Mouse (Mus musculus): Measurements from ENCODE around the gene Ccnq. TPM values are rescaled to one million over a fixed set of nuclear protein-coding genes. Genes with fewer than 3 reads are reported as not detected.

Gene Ccnq
- polyA plus RNA-seq, 1 experiment from 2014 or later = 43.4 TPM

DNA sequence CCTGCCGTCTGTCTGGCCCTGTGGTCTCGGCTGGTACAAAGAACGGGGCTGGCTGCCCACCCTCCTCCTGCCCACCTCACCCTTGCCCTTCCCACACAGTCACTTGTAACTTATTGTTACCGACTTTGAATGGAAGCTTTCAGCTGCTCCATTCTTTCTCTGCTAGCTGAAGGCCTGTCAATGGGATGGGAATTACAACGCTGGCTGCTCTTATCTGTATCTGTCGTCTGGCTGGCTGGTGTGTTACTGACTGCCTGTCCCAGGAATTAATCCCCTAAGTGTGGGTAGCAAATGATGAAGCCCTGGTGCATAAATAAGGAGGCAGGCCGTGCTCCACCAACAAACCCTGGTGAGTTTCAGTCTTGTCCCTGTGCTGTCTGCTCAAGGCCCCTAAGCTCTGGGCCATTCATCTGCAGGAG lies 34.5 kb upstream of the Ccnq start:
- Histone ChIP-seq H3K36me3 (ENCODE audit: control insufficient read depth, insufficient read depth, low read length) (no peaks in the 10 kb centered on the region), H3K4me3 (ENCODE audit: low read depth, low read length) (no peak overlapping the region), H3K27ac (ENCODE audit: low read depth, low read length) (peak overlapping the region; percentile 77), H3K27me3 (ENCODE audit: control insufficient read depth, insufficient read depth, low read length) (no peaks in the 10 kb centered on the region), H3K9me3 (ENCODE audit: control insufficient read depth, low read length) (no peaks in the 10 kb centered on the region), H3K9ac (ENCODE audit: low read length) (no peak overlapping the region), H3K4me1 (replicated peaks; ENCODE audit: control insufficient read depth, insufficient read depth, low read length) (peaks cover 13% of the 10 kb centered on the region), H3K4me2 (ENCODE audit: low read depth, low read length, severe bottlenecking) (peak overlapping the region; percentile 24; the same call in 1 of the 2 replicates)
- 10% methylated on average over 7 of the region's 7 CpGs for WGBS
- ATAC-seq (replicated peaks; ENCODE audit: low FRiP score) (peak; percentile 84), DNase-seq (ENCODE audit: low spot score) (peak; percentile 64)

DNA sequence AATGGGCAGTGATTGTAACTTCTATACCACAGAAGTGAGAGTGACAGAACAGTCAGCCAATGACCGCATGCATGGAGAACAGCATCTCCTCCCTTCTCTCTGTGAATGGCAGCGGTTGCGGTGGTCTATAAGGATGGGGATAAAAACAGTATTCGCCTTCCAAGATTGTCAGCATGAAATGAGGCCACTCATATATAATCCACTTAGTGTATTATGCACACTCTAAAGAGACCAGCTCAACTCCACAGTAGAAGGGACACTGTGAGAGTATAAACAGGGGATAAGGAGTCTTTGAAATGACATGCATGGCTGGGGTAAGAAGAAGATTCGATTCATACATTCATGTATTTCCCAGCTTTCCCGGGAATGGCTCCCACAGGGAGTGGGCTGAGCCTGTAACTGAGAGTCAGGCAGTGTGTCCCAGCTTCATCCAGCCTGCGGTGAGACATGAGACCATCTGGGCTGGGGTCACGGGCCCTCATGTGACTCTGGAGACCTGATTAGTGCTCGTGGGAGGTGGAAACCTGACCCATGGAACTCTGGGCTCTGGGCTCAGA lies 31.3 kb upstream of the Ccnq start:
- no peak overlapping the region for H3K9ac ChIP-seq (ENCODE audit: low read length)
- H3K36me3 ChIP-seq (ENCODE audit: control insufficient read depth, insufficient read depth, low read length) = no peaks in the 10 kb centered on the region
- H3K4me2 ChIP-seq (ENCODE audit: low read depth, low read length, severe bottlenecking) = no peak overlapping the region
- peaks cover 13% of the 10 kb centered on the region for H3K4me1 ChIP-seq (replicated peaks; ENCODE audit: control insufficient read depth, insufficient read depth, low read length)
- H3K27me3 ChIP-seq (ENCODE audit: control insufficient read depth, insufficient read depth, low read length) = no peaks in the 10 kb centered on the region
- WGBS = 72% methylated on average over 9 of the region's 9 CpGs
- no peak overlapping the region for H3K4me3 ChIP-seq (ENCODE audit: low read depth, low read length)
- DNase-seq (ENCODE audit: low spot score) = no peak
- ATAC-seq (replicated peaks; ENCODE audit: low FRiP score) = no peak
- no peak overlapping the region for H3K27ac ChIP-seq (ENCODE audit: low read depth, low read length)
- H3K9me3 ChIP-seq (ENCODE audit: control insufficient read depth, low read length) = no peaks in the 10 kb centered on the region

DNA sequence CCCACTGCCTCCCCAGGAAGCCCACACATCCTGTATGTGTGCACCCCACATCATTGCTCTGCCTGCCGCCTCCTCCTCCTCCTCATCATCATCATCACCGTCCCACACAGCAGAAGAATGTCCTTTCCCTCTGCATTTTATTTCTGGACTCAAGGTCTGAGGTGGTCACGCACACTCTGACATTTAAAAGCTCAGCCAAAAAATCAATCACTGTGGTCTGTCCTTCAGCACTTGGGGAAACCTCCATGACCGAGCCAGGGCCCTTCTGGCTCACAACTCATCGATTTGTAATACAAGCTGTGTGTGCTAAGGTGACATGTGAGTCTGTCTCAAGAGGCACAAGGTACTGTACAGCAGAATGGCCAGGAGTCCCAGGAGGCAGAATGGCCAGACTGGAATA lies 30.8 kb upstream of the Ccnq start:
- WGBS = 87% methylated on average over 5 of the region's 5 CpGs
- H3K4me2 ChIP-seq (ENCODE audit: low read depth, low read length, severe bottlenecking) = no peak overlapping the region
- H3K27ac ChIP-seq (ENCODE audit: low read depth, low read length) = no peak overlapping the region
- no peak overlapping the region for H3K9ac ChIP-seq (ENCODE audit: low read length)
- no peaks in the 10 kb centered on the region for H3K36me3 ChIP-seq (ENCODE audit: control insufficient read depth, insufficient read depth, low read length)
- no peaks in the 10 kb centered on the region for H3K27me3 ChIP-seq (ENCODE audit: control insufficient read depth, insufficient read depth, low read length)
- DNase-seq (ENCODE audit: low spot score) (no peak), ATAC-seq (replicated peaks; ENCODE audit: low FRiP score) (no peak)
- peaks cover 17% of the 10 kb centered on the region for H3K4me1 ChIP-seq (replicated peaks; ENCODE audit: control insufficient read depth, insufficient read depth, low read length)
- no peak overlapping the region for H3K4me3 ChIP-seq (ENCODE audit: low read depth, low read length)
- H3K9me3 ChIP-seq (ENCODE audit: control insufficient read depth, low read length) = no peaks in the 10 kb centered on the region

DNA sequence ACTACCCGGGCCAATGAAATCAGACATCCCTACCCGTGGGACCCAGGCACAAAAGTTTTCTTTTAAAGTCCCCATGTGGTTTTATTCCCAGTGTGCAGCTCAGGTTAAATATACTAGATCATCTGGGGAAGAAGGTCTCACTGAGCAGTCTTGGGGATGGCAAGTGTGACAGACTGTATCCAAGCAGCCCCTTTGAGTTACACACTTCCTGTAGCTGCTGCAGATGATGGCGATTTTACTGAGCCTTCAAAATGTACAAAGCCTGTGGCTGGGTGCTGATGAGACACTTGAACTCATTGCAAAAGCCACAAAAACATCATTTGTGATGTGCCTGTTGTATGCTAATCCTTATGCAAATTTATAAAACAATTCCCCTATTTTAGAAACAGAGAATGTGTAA lies 29.0 kb upstream of the Ccnq start:
- no peak for ATAC-seq (replicated peaks; ENCODE audit: low FRiP score)
- no peaks in the 10 kb centered on the region; the same call in 1 of the 2 replicates for H3K9me3 ChIP-seq (ENCODE audit: control insufficient read depth, low read length)
- WGBS = 75% methylated on average over 3 of the region's 3 CpGs

DNA sequence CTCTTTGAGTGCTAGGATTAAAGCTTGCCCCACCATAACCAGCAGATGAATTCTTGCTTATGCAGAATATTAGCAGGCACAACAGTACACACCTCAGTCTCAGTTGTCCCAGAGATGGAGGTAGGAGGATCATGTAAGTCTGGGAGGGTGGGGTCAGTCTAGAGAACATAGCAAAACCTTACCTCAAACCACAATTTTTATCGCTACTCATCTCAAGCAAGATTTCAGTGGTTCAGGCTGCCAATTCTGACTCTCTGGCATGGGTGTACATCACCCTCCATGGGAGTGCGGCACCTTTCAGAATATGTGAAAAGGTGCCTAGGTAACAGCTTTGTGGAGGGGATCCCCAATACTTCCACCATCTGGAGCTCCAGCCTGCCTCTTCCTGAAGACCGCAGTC lies 28.5 kb upstream of the Ccnq start:
- H3K4me2 ChIP-seq (ENCODE audit: low read depth, low read length, severe bottlenecking) = no peak overlapping the region
- WGBS = 94% methylated on average over 3 of the region's 3 CpGs

More for the DNA sequence above, 29.0 kb upstream of the Ccnq start:
- Histone ChIP-seq H3K9ac (ENCODE audit: low read length) (no peak overlapping the region), H3K4me1 (replicated peaks; ENCODE audit: control insufficient read depth, insufficient read depth, low read length) (peaks cover 9% of the 10 kb centered on the region), H3K27ac (ENCODE audit: low read depth, low read length) (no peak overlapping the region), H3K36me3 (ENCODE audit: control insufficient read depth, insufficient read depth, low read length) (no peaks in the 10 kb centered on the region), H3K4me3 (ENCODE audit: low read depth, low read length) (no peak overlapping the region), H3K27me3 (ENCODE audit: control insufficient read depth, insufficient read depth, low read length) (no peaks in the 10 kb centered on the region), H3K4me2 (ENCODE audit: low read depth, low read length, severe bottlenecking) (no peak overlapping the region)
- DNase-seq (ENCODE audit: low spot score) = no peak

DNA sequence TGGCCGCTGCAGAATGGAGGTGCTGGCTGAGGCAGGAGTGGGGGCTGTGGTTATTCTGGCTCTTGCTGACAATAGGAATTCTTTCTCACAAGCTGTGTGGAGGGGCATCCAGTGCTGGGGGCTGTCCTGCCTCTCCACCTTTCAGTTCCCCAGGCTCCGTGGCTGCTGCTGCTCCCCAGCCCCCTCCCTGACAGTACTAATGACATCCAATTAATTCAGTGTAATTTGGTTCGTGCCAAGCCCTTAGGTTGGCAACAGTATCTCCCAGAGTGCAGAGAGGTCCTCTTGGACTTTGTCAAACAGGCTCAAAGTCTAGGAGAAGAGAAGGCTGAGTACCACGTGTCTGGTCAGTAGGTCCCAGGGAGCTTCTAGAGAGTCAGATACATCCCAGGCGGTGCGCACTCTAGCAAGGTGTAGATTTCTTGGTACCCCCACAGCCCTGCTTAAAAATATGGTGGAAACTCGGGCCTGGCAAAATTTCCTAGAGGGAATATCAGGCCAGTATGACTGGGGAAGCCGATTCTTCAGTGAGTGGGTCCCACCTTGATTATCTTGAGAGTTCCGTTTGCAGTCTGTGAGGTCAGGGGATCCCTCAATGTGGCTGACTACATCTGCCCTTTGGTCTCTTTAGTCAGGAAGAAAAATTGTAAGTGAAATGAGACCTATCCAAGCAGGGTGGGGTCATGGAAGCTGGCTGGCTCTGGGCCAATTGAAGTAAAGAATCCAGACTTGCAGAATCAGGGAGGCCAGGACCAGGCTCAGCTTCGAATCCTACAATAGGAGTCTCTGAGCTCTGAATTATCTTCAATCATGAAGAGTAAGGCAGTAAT lies 26.5 kb upstream of the Ccnq start:
- no peaks in the 10 kb centered on the region; the same call in 1 of the 2 replicates for H3K9me3 ChIP-seq (ENCODE audit: control insufficient read depth, low read length)
- ATAC-seq (replicated peaks; ENCODE audit: low FRiP score) = no peak

More for the DNA sequence above, 28.5 kb upstream of the Ccnq start:
- Histone ChIP-seq H3K4me3 (ENCODE audit: low read depth, low read length) (no peak overlapping the region), H3K9me3 (ENCODE audit: control insufficient read depth, low read length) (no peaks in the 10 kb centered on the region; the same call in 1 of the 2 replicates), H3K36me3 (ENCODE audit: control insufficient read depth, insufficient read depth, low read length) (no peaks in the 10 kb centered on the region), H3K27me3 (ENCODE audit: control insufficient read depth, insufficient read depth, low read length) (no peaks in the 10 kb centered on the region), H3K27ac (ENCODE audit: low read depth, low read length) (no peak overlapping the region), H3K4me1 (replicated peaks; ENCODE audit: control insufficient read depth, insufficient read depth, low read length) (peaks cover 8% of the 10 kb centered on the region), H3K9ac (ENCODE audit: low read length) (no peak overlapping the region)
- ATAC-seq (replicated peaks; ENCODE audit: low FRiP score) (no peak), DNase-seq (ENCODE audit: low spot score) (no peak)

DNA sequence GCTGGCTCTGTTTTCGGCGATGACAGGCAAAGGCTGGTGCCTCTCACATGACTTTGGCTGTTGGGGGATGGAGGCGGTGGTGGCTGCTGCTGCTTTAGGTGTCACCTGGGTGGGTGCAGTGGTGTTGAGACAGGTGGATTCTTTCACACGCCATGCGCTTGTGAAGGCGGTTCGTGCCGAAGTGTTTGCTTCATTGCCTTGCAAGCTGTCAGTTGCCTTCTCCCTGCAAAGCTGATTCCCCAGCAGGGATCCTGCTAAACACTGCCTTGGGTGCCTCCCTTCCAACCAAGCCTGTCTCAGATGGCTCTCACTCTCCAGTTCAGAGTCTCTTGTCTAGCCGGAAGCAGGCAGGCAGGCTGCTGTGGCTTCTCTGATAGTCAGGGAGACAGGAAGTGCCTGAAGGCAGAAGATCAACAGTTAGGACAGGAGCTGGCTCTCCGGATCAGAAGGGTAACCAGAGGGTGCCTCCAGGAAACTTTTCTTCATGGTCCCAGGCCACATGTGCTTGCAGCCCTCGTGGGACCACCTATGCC lies 20.3 kb upstream of the Ccnq start:
- Histone ChIP-seq H3K9ac (ENCODE audit: low read length) (no peak overlapping the region), H3K27me3 (ENCODE audit: control insufficient read depth, insufficient read depth, low read length) (no peaks in the 10 kb centered on the region), H3K4me1 (replicated peaks; ENCODE audit: control insufficient read depth, insufficient read depth, low read length) (no peaks in the 10 kb centered on the region), H3K9me3 (ENCODE audit: control insufficient read depth, low read length) (no peaks in the 10 kb centered on the region; the same call in 1 of the 2 replicates), H3K27ac (ENCODE audit: low read depth, low read length) (no peak overlapping the region), H3K4me2 (ENCODE audit: low read depth, low read length, severe bottlenecking) (no peak overlapping the region), H3K36me3 (ENCODE audit: control insufficient read depth, insufficient read depth, low read length) (no peaks in the 10 kb centered on the region), H3K4me3 (ENCODE audit: low read depth, low read length) (no peak overlapping the region)
- ATAC-seq (replicated peaks; ENCODE audit: low FRiP score) (no peak), DNase-seq (ENCODE audit: low spot score) (no peak)
- 77% methylated on average over 11 of the region's 11 CpGs for WGBS

More for the DNA sequence above, 26.5 kb upstream of the Ccnq start:
- no peak for DNase-seq (ENCODE audit: low spot score)
- H3K27me3 ChIP-seq (ENCODE audit: control insufficient read depth, insufficient read depth, low read length) = no peaks in the 10 kb centered on the region
- peak overlapping the region; percentile 23; the same call in 1 of the 2 replicates for H3K9ac ChIP-seq (ENCODE audit: low read length)
- H3K4me2 ChIP-seq (ENCODE audit: low read depth, low read length, severe bottlenecking) = no peak overlapping the region
- H3K4me1 ChIP-seq (replicated peaks; ENCODE audit: control insufficient read depth, insufficient read depth, low read length) = peaks cover 4% of the 10 kb centered on the region; the same call in 1 of the 2 replicates
- H3K27ac ChIP-seq (ENCODE audit: low read depth, low read length) = no peak overlapping the region
- WGBS = 56% methylated on average over 10 of the region's 10 CpGs
- H3K36me3 ChIP-seq (ENCODE audit: control insufficient read depth, insufficient read depth, low read length) = no peaks in the 10 kb centered on the region
- H3K4me3 ChIP-seq (ENCODE audit: low read depth, low read length) = no peak overlapping the region

DNA sequence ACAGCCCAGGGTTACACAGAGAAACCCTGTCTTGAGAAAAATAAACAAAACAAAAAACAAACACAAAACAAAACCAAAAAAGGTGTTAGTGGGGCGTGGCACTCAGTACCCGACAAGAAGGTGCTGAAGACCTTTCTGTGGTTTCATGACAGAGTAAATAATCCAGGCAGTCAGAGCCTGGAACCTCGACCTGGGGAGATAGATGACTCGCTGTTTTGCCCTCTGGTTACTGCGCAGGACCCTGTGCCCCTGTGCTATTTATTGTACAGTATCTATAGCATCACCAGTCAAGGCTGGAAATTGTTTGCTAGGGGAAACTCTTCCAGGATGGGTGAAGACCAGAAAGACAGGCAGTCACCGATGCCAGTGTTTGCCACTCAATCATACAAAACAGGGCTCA lies 18.9 kb upstream of the Ccnq start:
- 90% methylated on average over 6 of the region's 6 CpGs for WGBS

More for the DNA sequence above, 18.9 kb upstream of the Ccnq start:
- ATAC-seq (replicated peaks; ENCODE audit: low FRiP score) = no peak
- no peaks in the 10 kb centered on the region for H3K9me3 ChIP-seq (ENCODE audit: control insufficient read depth, low read length)
- no peak for DNase-seq (ENCODE audit: low spot score)
- no peak overlapping the region for H3K4me2 ChIP-seq (ENCODE audit: low read depth, low read length, severe bottlenecking)
- H3K27ac ChIP-seq (ENCODE audit: low read depth, low read length) = no peak overlapping the region
- H3K4me3 ChIP-seq (ENCODE audit: low read depth, low read length) = no peak overlapping the region
- no peaks in the 10 kb centered on the region for H3K4me1 ChIP-seq (replicated peaks; ENCODE audit: control insufficient read depth, insufficient read depth, low read length)
- H3K36me3 ChIP-seq (ENCODE audit: control insufficient read depth, insufficient read depth, low read length) = no peaks in the 10 kb centered on the region
- no peaks in the 10 kb centered on the region for H3K27me3 ChIP-seq (ENCODE audit: control insufficient read depth, insufficient read depth, low read length)
- H3K9ac ChIP-seq (ENCODE audit: low read length) = no peak overlapping the region

Measured in forebrain, embryonic 11.5 days (tissue).